Mouse (Mus musculus) heart, embryonic 10.5 days (tissue): ENCODE results near the gene Was. TPM values are rescaled to one million over a fixed set of nuclear protein-coding genes. Genes with fewer than 3 reads are reported as not detected.
"Not testable (repeated sequence)": the region's sequence is repeated elsewhere in the genome, so short reads cannot be mapped to it uniquely, and the experiment has no call there.

Source experiments
- DNase-seq: peaks from one replicate; pipeline ENCODE4 v3.0.0-alpha.2; 2017; ENCODE audit warnings: low spot score
- H3K27ac ChIP-seq: fragments of 300-500 bp; sonication (generic); 2 replicates; pipeline ENCODE4 v1.5.1; 2016; ENCODE audit warnings: mild to moderate bottlenecking
- H3K27me3 ChIP-seq: fragments of 300-500 bp; sonication (generic); 2 replicates; pipeline ENCODE4 v1.6.1; 2016; ENCODE audit warnings: mild to moderate bottlenecking; ENCODE audit not compliant: poor library complexity, insufficient read depth, severe bottlenecking
- H3K36me3 ChIP-seq: fragments of 300-500 bp; sonication (generic); 2 replicates; pipeline ENCODE4 v1.6.1; 2016; ENCODE audit warnings: mild to moderate bottlenecking, moderate library complexity
- H3K4me1 ChIP-seq: fragments of 300-500 bp; sonication (generic); 2 replicates; pipeline ENCODE4 v1.6.1; 2016; ENCODE audit warnings: mild to moderate bottlenecking
- H3K4me3 ChIP-seq: fragments of 300-500 bp; sonication (generic); 2 replicates; pipeline ENCODE4 v1.5.1; 2016; ENCODE audit warnings: mild to moderate bottlenecking, moderate library complexity
- H3K9me3 ChIP-seq: fragments of 300-500 bp; sonication (generic); 2 replicates; pipeline ENCODE4 v1.6.1; 2016; ENCODE audit warnings: mild to moderate bottlenecking, moderate library complexity
- WGBS: fragments of 180-500 bp; shearing (Covaris S2); methylation state at CpG from one replicate; pipeline ENCODE4 v1.1.7; 2016; 5-methylcytosine and 5-hydroxymethylcytosine counted together
- polyA plus RNA-seq: library from polyadenylated mRNA; unstranded; fragments of >200 nt; fragmentation: Nextera tagmentation; extraction: Ambion mirVana; gene quantifications from 2 replicates; pipeline ENCODE4 v1.2.1, GENCODE M21; 2016

Was gene
- polyA plus RNA-seq, 1 experiment from 2014 or later: 0.74 TPM

- H3K9me3 ChIP-seq: not testable (repeated sequence)
Observed at GRCm38 (mm10) chrX:8051044-8051781, 39.1 kb downstream of the Was start.

GRCm38 (mm10) chrX:8033009-8033408 is 57.3 kb downstream of the Was start:
- no peaks in the 10 kb centered on the region for H3K36me3 ChIP-seq
- no peaks in the 10 kb centered on the region for H3K4me1 ChIP-seq
- no peaks in the 10 kb centered on the region for H3K9me3 ChIP-seq
- no peaks in the 10 kb centered on the region for H3K27me3 ChIP-seq
- H3K27ac ChIP-seq: no peak overlapping the region
- no peak overlapping the region for H3K4me3 ChIP-seq
- no peak for DNase-seq
- 42% methylated on average over 1 of the region's 1 CpGs for WGBS

More at GRCm38 (mm10) chrX:8051044-8051781, 39.1 kb downstream of the Was start:
- not testable (repeated sequence) for H3K36me3 ChIP-seq, H3K4me3 ChIP-seq, H3K27ac ChIP-seq, H3K4me1 ChIP-seq, DNase-seq, H3K27me3 ChIP-seq
- WGBS: 78% methylated on average over 8 of the region's 8 CpGs

Other genes starting within 250 kb of the Was start
- 33.0 and 43.8 TPM in 2 replicates for gene Otud5, start 249.1 kb downstream of the Was start, polyA plus RNA-seq
- gene Pim2, start 212.2 kb downstream of the Was start, polyA plus RNA-seq: 7.0 and 7.8 TPM in 2 replicates
- gene Slc35a2, start 206.5 kb downstream of the Was start, polyA plus RNA-seq: 32.2 and 33.5 TPM in 2 replicates
- 80.4 and 107 TPM in 2 replicates for gene Pqbp1, start 191.2 kb downstream of the Was start, polyA plus RNA-seq
- gene Timm17b, start 191.1 kb downstream of the Was start, polyA plus RNA-seq: 140 and 156 TPM in 2 replicates
- gene Gm10491, start 182.7 kb downstream of the Was start, polyA plus RNA-seq: not detected in 2 replicates
- gene Gm10490, start 181.0 kb downstream of the Was start, polyA plus RNA-seq: 0.45 TPM in 1 of 2 replicates, not detected in the other
- gene Pcsk1n, start 170.7 kb downstream of the Was start, polyA plus RNA-seq: 0.12 and 0.60 TPM in 2 replicates
- not detected in 2 replicates for gene Eras, start 161.9 kb downstream of the Was start, polyA plus RNA-seq
- 36.4 and 36.9 TPM in 2 replicates for gene Hdac6, start 142.6 kb downstream of the Was start, polyA plus RNA-seq
- 18.0 and 20.2 TPM in 2 replicates for gene Gata1, start 112.4 kb downstream of the Was start, polyA plus RNA-seq
- not detected in 2 replicates for gene Glod5, start 72.0 kb downstream of the Was start, polyA plus RNA-seq
- 64.2 and 71.7 TPM in 2 replicates for gene Suv39h1, start 15.7 kb downstream of the Was start, polyA plus RNA-seq
- gene Wdr13, start 42.4 kb upstream of the Was start, polyA plus RNA-seq: 21.8 and 25.0 TPM in 2 replicates
- gene Rbm3, start 55.4 kb upstream of the Was start, polyA plus RNA-seq: 342 and 398 TPM in 2 replicates
- gene Tbc1d25, start 85.7 kb upstream of the Was start, polyA plus RNA-seq: 10.3 and 11.9 TPM in 2 replicates
- gene Ebp, start 103.0 kb upstream of the Was start, polyA plus RNA-seq: 29.6 and 30.1 TPM in 2 replicates
- gene Porcn, start 116.0 kb upstream of the Was start, polyA plus RNA-seq: 4.6 and 5.5 TPM in 2 replicates
- gene Ftsj1, start 161.9 kb upstream of the Was start, polyA plus RNA-seq: 30.3 and 40.3 TPM in 2 replicates
- gene Slc38a5, start 180.6 kb upstream of the Was start, polyA plus RNA-seq: 15.0 and 16.5 TPM in 2 replicates
- not detected in 2 replicates for gene Ssxb10, start 236.9 kb upstream of the Was start, polyA plus RNA-seq